Mouse (Mus musculus): Measurements from ENCODE around the gene Sdk1.

Gene Sdk1

GRCm38 (mm10) chr5:141693716-141694115, 452.4 kb downstream of the Sdk1 start:
- CTCF ChIA-PET: no interaction called here

GRCm38 (mm10) chr5:141694901-141695300, 453.6 kb downstream of the Sdk1 start:
- ChIA-PET POLR2A (no interaction called here), CTCF (no interaction called here)

More at GRCm38 (mm10) chr5:141693716-141694115, 452.4 kb downstream of the Sdk1 start:
- POLR2A ChIA-PET: no interaction called here

GRCm38 (mm10) chr5:141698406-141698805, 457.1 kb downstream of the Sdk1 start:
- ChIA-PET POLR2A (interaction anchor here in 1 of 4 experiments (0.8 kb wide), 1 partner anchor 82 kb away, joined by 4 read pairs; no protein-coding TSS in a partner anchor), CTCF (no interaction called here)

- ChIA-PET CTCF (no interaction called here), POLR2A (interaction anchor here in 2 of 4 experiments (0.6 to 0.7 kb wide), 2 partner anchors 22 to 1333 kb away, joined by 6 read pairs; no protein-coding TSS in a partner anchor)
These were observed 479.5 kb downstream of the Sdk1 start for GRCm38 (mm10) chr5:141720751-141721150.

GRCm38 (mm10) chr5:141727968-141728367, 486.7 kb downstream of the Sdk1 start:
- ChIA-PET CTCF (interaction anchor here in 2 of 4 experiments (1.0 to 1.3 kb wide), 3 partner anchors 10 to 160 kb away, joined by 3 to 4 read pairs (median 4); no protein-coding TSS in a partner anchor), POLR2A (no interaction called here)

- ChIA-PET POLR2A (no interaction called here), CTCF (no interaction called here)
These were observed 488.7 kb downstream of the Sdk1 start for GRCm38 (mm10) chr5:141730006-141730405.

GRCm38 (mm10) chr5:141738725-141739124, 497.4 kb downstream of the Sdk1 start:
- POLR2A ChIA-PET: no interaction called here
- CTCF ChIA-PET: interaction anchor here in 2 of 4 experiments (0.6 to 1.4 kb wide), 5 partner anchors 11 to 882 kb away, joined by 3 to 4 read pairs (median 4); no protein-coding TSS in a partner anchor

- ChIA-PET CTCF (interaction anchor here in 1 of 4 experiments (0.6 kb wide), 1 partner anchor 576 kb away, joined by 3 read pairs; no protein-coding TSS in a partner anchor), POLR2A (no interaction called here)
These were observed 507.5 kb downstream of the Sdk1 start for GRCm38 (mm10) chr5:141748793-141749192.

- POLR2A ChIA-PET: no interaction called here
- CTCF ChIA-PET: interaction anchor here in 2 of 4 experiments (0.6 to 0.7 kb wide), 2 partner anchors 485 to 879 kb away, joined by 3 to 4 read pairs; no protein-coding TSS in a partner anchor
These were observed 513.0 kb downstream of the Sdk1 start for GRCm38 (mm10) chr5:141754278-141754677.

- ChIA-PET CTCF (interaction anchor here in 2 of 4 experiments (0.6 to 1.0 kb wide), 2 partner anchors 31 to 457 kb away, joined by 3 to 4 read pairs; no protein-coding TSS in a partner anchor), POLR2A (no interaction called here)
These were observed 517.6 kb downstream of the Sdk1 start for GRCm38 (mm10) chr5:141758885-141759284.

- ChIA-PET POLR2A (interaction anchor here in 1 of 4 experiments (0.6 kb wide), 1 partner anchor 244 kb away, joined by 3 read pairs; no protein-coding TSS in a partner anchor), CTCF (no interaction called here)
These were observed 522.8 kb downstream of the Sdk1 start for GRCm38 (mm10) chr5:141764111-141764510.

GRCm38 (mm10) chr5:141768761-141769515, 527.6 kb downstream of the Sdk1 start:
- ChIA-PET POLR2A (no interaction called here), CTCF (no interaction called here)

- ChIA-PET CTCF (interaction anchor here in 1 of 4 experiments (0.6 kb wide), 1 partner anchor 66 kb away, joined by 5 read pairs; no protein-coding TSS in a partner anchor), POLR2A (interaction anchor here in 1 of 4 experiments (0.6 kb wide), 1 partner anchor 184 kb away, joined by 3 read pairs; no protein-coding TSS in a partner anchor)
These were observed 530.2 kb downstream of the Sdk1 start for GRCm38 (mm10) chr5:141771516-141771915.

GRCm38 (mm10) chr5:141778231-141778630, 536.9 kb downstream of the Sdk1 start:
- ChIA-PET POLR2A (interaction anchor here in 1 of 4 experiments (1.0 kb wide), 1 partner anchor 344 kb away, joined by 3 read pairs; no protein-coding TSS in a partner anchor), CTCF (interaction anchor here in 1 of 4 experiments (0.6 kb wide), 1 partner anchor 161 kb away, joined by 5 read pairs; no protein-coding TSS in a partner anchor)

- CTCF ChIA-PET: interaction anchor here in 1 of 4 experiments (0.6 kb wide), 1 partner anchor 10 kb away, joined by 9 read pairs; no protein-coding TSS in a partner anchor
- POLR2A ChIA-PET: no interaction called here
These were observed 539.9 kb downstream of the Sdk1 start for GRCm38 (mm10) chr5:141781142-141781541.

GRCm38 (mm10) chr5:141782330-141782729, 541.0 kb downstream of the Sdk1 start:
- ChIA-PET POLR2A (no interaction called here), CTCF (no interaction called here)

GRCm38 (mm10) chr5:141783516-141783915, 542.2 kb downstream of the Sdk1 start:
- CTCF ChIA-PET: no interaction called here
- POLR2A ChIA-PET: interaction anchor here in 1 of 4 experiments (0.6 kb wide), 1 partner anchor 610 kb away, joined by 3 read pairs; no protein-coding TSS in a partner anchor

- ChIA-PET POLR2A (no interaction called here), CTCF (no interaction called here)
These were observed 552.6 kb downstream of the Sdk1 start for GRCm38 (mm10) chr5:141793926-141794325.

- POLR2A ChIA-PET: interaction anchor here in 1 of 4 experiments (0.7 to 1.2 kb wide), 2 partner anchors 9 to 14 kb away, joined by 3 read pairs; no protein-coding TSS in a partner anchor
- CTCF ChIA-PET: interaction anchor here in 1 of 4 experiments (0.6 kb wide), 1 partner anchor 1530 kb away, joined by 4 read pairs; no protein-coding TSS in a partner anchor
These were observed 582.6 kb downstream of the Sdk1 start for GRCm38 (mm10) chr5:141823823-141824330.

Measured in embryonic stem cell, embryonic (primary cell).